Mouse (Mus musculus) heart, adult 8-10 months (tissue): ENCODE measurements around the gene Chil3. TPM values are rescaled to one million over a fixed set of nuclear protein-coding genes. Genes with fewer than 3 reads are reported as not detected.
"Not testable (repeated sequence)": the region's sequence is repeated elsewhere in the genome, so short reads cannot be mapped to it uniquely, and the experiment has no call there.

Experiments
- DNase-seq: peaks from one replicate; pipeline ENCODE4 v3.0.0; 2022; ENCODE audit warnings: low spot score
- total RNA-seq, 4 experiments: library from RNA; stranded (reverse); gene quantifications; 2 replicates each; pipeline ENCODE4 v1.2.4; 2022

The Chil3 gene
- total RNA-seq: 10 to 100 TPM in 1 of 4 experiments, under 1 TPM in 1, not detected in 2; 0.34 to 91.4 TPM

GRCm38 (mm10) chr3:106167464-106167863 lies at the start of gene Chil3:
Chil3 (minus strand) TSS chr3:106167564.
- DNase-seq: no peak

GRCm38 (mm10) chr3:106198030-106198429 lies 30.7 kb upstream of the Chil3 start:
- not testable (repeated sequence) for DNase-seq

- not testable (repeated sequence) for DNase-seq
These were observed 29.9 kb upstream of the Chil3 start for GRCm38 (mm10) chr3:106197246-106197645.

- DNase-seq: no peak
These were observed 28.9 kb upstream of the Chil3 start for GRCm38 (mm10) chr3:106196276-106196675.

GRCm38 (mm10) chr3:106195486-106195885 lies 28.1 kb upstream of the Chil3 start:
- no peak for DNase-seq

GRCm38 (mm10) chr3:106187991-106188390 lies 20.6 kb upstream of the Chil3 start:
- no peak for DNase-seq

GRCm38 (mm10) chr3:106177509-106178189 lies 10.3 kb upstream of the Chil3 start:
- no peak for DNase-seq

GRCm38 (mm10) chr3:106174971-106175370 lies 7.6 kb upstream of the Chil3 start:
- not testable (repeated sequence) for DNase-seq

GRCm38 (mm10) chr3:106172506-106172905 lies 5.1 kb upstream of the Chil3 start:
- not testable (repeated sequence) for DNase-seq

- no peak for DNase-seq
These were observed 3.9 kb upstream of the Chil3 start for GRCm38 (mm10) chr3:106171135-106171731.

- no peak for DNase-seq
These were observed 3.2 kb upstream of the Chil3 start for GRCm38 (mm10) chr3:106170522-106171053.

GRCm38 (mm10) chr3:106154413-106154812 lies 13.0 kb downstream of the Chil3 start:
- DNase-seq: no peak

- no peak for DNase-seq
These were observed 23.3 kb downstream of the Chil3 start for GRCm38 (mm10) chr3:106144081-106144480.

GRCm38 (mm10) chr3:106131690-106132089 lies 35.7 kb downstream of the Chil3 start:
- no peak for DNase-seq

- no peak for DNase-seq
These were observed 38.4 kb downstream of the Chil3 start for GRCm38 (mm10) chr3:106128807-106129493.

- no peak for DNase-seq
These were observed 40.4 kb downstream of the Chil3 start for GRCm38 (mm10) chr3:106126999-106127398.

- no peak for DNase-seq
These were observed 54.4 kb downstream of the Chil3 start, which contains the start of gene Chia1 for GRCm38 (mm10) chr3:106112929-106113328. Chia1 (plus strand) TSS chr3:106113229.

Other genes starting within 250 kb of the Chil3 start
- gene I830077J02Rik, start 234.9 kb downstream of the Chil3 start, total RNA-seq: 1 to 10 TPM in 1 of 4 experiments, under 1 TPM in 3; 0.28 to 1.3 (median 0.42) TPM
- 10 to 100 TPM; 40.6 to 49.7 (median 45.1) TPM for gene Wdr77, start 208.2 kb downstream of the Chil3 start, total RNA-seq
- gene Atp5f1, start 207.5 kb downstream of the Chil3 start, total RNA-seq: 1,000 to 10,000 TPM; 1,049 to 1,242 (median 1,155) TPM
- gene Ovgp1, start 193.9 kb downstream of the Chil3 start, total RNA-seq: under 1 TPM; 0.22 to 0.69 (median 0.53) TPM
- not detected for gene Pifo, start 152.9 kb downstream of the Chil3 start, total RNA-seq
- gene Chil5, start 134.8 kb downstream of the Chil3 start, total RNA-seq: under 1 TPM in 2 of 4 experiments, not detected in 2; 0.29 to 0.38 TPM
- not detected for gene Chia1, start 54.3 kb downstream of the Chil3 start, total RNA-seq
- gene Chil4, start 51.9 kb upstream of the Chil3 start, total RNA-seq: not detected
- not detected for gene Chil6, start 238.6 kb upstream of the Chil3 start, total RNA-seq